Mouse (Mus musculus) cerebellum, adult 11 months (tissue): Measurements from ENCODE around the gene Mrgprd.

Experiments
- DNase-seq: peaks from one replicate; pipeline ENCODE4 v3.0.0; 2022

Mrgprd gene

DNA sequence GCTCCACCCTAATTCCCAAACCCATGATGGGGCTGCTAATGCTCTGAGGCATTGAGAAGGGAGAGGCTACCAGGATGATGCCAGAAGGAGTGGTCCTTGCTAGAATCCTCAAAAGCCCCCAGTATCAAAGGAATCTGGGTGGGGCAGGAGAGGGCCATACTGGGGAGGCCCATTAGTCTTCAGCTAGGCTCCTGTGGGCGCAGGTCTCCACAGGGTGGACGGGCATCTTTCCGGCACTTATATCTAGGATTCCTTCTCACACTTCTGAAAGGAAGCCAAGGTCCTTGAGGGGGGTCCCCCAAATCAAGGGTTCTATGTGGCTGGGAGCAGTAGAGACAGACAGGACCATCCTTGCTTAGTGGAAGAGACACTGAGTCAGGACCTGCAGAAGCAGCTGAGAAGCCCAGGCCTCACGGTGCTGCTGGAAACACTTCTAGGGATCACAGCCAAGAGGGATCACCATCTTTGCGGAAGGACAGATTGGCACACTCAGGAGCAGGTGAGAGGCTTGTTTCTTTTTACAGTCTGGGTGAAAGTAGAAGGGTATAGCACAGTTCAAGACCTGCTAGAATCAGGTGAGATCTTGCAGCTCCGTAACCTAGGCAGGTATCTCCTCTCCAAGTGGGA is at the start of gene Mrgprd:
Mrgprd (plus strand) TSS at position 51 of the 627 bp plus-strand sequence.
- no peak for DNase-seq

GRCm38 (mm10) chr7:145266011-145266410 is 48.6 kb upstream of the Mrgprd start:
- DNase-seq, result no peak

DNA sequence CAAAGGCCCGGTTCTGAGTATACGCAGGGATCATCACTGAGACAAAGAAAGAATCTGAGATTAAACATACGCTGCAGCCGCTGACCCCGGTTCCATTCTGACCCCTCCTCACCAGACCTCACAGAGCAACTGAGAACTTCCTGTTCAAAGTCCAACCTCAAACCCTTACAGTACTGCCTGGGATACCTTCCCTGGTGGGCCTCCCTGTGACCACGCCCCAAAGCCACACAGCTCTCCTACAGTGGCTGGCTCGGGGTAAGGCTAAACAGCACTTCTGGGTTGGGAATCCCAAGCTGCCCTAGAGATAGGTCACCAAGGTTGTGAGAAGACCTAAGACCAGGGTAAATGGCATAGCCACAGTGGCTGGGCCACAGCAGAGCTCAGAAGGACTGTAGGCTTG is 45.7 kb upstream of the Mrgprd start:
- DNase-seq, result no peak

DNA sequence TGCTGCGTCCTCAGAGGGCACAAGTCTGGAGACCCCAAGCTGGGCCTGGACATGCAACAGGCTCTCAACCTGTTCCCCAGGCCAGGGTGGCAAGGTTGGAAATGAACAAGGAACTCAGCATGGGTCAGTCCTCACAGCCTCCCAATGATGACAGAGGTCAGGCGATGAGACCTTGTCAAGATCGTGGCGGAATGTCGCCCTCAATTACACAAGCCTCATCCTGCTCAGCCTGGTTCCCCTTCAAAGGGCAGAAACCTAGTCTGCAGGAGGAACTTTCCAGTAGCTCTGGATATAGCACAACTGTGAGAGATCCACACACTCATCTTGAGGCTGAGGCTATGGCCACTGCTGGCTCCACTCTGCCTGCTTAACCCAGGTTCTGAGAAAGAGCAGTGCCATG is 43.7 kb upstream of the Mrgprd start:
- no peak for DNase-seq

DNA sequence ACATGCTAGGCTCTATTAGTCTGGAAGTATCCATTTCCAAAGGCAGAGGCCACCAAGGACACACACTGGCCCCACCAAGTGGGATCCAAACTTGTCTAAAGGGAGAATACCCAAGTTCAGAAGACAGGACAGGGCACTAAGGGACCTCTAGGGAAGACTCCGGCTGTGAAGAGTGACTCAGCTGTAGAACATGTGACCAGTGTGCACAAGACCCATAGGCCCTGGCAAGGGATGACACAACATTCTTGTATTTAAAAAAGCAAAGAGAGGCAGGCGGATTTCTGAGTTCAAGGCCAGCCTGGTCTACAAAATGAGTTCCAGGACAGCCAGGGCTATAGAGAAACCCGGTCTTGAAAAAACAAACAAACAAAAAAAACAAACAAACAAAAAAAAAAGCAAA is 39.1 kb upstream of the Mrgprd start:
- DNase-seq, result no peak

GRCm38 (mm10) chr7:145281396-145281795 is 33.2 kb upstream of the Mrgprd start:
- DNase-seq, result no peak

DNA sequence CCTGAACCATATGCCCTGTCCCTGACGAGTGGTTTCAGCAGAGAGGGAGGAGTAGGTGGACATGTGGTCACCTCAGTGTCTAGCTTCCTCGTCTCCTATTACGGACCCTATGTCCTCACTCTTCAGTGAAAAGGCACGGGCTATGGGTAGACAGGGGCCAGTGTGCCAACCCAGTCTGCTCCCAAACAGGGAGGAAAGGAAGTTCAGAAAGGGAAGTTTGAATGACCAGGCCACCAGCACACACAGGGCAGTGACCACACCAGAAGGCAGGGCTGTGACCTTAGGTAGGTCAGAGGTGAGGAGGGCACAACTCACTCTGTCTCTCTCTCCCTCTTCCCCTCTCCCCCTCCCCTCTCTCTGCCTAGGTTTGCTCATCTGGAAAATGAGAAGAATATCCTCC is 31.6 kb upstream of the Mrgprd start:
- DNase-seq, result no peak

DNA sequence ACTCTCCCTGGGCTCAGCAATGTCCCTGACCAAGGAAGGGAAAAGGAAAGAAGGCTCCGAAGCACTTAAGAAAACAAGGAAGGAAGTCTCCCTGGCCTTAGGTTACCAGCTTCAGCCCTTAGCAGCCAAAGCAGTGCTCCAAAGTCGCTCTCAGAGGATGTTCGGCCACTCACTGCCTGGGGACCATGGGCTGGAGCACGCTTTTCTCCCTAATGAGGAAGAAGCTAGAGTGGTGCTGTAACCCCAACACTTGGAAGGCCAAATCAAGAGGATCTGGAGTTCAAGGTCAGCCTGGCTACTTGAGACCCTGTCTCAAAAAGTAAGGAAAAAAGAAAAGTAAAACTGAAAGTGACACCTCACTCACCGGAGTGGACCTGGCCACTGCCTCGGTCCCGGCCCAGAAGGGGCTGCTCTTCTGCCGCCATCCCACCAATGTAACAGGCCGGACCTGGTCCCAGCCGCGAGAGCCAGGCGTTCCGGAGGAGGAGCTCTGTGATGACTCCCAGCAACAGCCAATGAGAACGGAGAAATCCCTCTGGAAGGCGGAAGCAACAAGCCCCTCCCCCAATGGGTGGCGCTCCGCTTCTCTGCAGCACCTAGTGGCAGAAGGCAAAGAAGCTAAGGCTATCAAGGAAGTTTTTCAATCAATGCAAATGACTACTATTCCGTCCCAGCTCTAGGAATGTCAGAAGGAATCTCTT is 31.0 kb upstream of the Mrgprd start, which contains the start of gene Tpcn2:
Tpcn2 (minus strand) TSS at position 525 of the 701 bp plus-strand sequence.
- DNase-seq, result peak; percentile 93

DNA sequence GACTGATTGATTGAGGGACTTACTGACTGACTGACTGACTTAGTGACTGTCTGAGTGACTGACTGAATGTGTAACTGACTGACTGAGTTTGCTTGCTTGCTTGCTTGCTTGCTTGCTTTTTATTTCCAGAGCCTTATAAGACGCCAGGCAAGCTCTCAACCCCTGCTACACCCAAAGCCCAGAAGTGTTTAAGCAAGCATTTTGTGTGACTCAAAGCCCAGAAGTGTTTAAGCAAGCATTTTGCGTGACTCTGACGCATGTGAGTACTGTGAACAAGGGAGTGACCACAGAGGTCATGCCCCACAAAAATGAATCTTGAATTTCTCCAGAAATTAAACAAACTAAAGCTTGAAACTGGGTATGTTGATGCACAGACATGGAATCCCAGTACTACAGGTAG is 30.3 kb upstream of the Mrgprd start:
- DNase-seq, result no peak

GRCm38 (mm10) chr7:145285476-145285875 is 29.2 kb upstream of the Mrgprd start:
- no peak for DNase-seq

DNA sequence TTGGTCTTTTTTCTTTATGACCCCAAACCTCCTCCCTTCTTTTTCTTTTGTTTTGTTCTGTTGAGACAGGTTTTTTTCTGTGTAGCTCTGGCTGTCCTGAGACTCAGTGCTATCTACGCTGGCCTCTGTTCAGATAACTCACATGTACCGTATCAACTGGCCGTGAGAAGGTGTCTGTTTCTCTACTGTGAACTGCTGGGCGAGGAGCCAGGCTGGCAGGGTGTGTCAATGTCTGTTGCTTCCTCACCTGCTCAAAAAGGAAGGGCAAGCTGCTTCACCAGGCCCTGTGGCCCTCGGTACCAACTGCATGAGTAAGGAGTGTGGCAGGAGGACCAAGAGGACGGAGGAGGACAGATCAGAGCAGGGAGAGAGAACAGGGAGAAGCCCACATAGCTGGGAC is 27.2 kb upstream of the Mrgprd start:
- peak; percentile 78 for DNase-seq

GRCm38 (mm10) chr7:145289302-145289701 is 25.3 kb upstream of the Mrgprd start:
- peak; percentile 63 for DNase-seq

- no peak for DNase-seq
Measured at GRCm38 (mm10) chr7:145291847-145292246, 22.8 kb upstream of the Mrgprd start.

- DNase-seq, result no peak
Measured at GRCm38 (mm10) chr7:145292726-145293125, 21.9 kb upstream of the Mrgprd start.

DNA sequence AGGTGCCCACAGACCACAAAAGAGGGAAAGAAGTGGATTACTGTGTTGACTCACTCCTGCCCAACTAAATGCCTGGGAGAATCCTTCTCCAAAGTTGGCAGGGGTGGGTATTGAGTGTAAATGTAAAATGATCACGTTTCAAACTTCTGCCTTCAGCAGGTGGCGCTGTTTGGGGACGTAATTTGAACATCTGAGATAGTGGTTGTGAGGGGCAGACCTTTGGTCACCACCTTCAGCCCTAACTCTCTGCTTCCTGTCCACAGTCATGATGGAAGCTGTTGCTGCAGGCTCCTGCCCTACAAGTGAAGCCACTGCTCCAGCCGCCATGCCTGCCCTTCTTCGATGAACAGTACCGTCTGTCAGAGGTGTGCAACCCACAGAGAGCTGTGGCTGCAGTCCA is 20.8 kb upstream of the Mrgprd start:
- peak; percentile 50 for DNase-seq

DNA sequence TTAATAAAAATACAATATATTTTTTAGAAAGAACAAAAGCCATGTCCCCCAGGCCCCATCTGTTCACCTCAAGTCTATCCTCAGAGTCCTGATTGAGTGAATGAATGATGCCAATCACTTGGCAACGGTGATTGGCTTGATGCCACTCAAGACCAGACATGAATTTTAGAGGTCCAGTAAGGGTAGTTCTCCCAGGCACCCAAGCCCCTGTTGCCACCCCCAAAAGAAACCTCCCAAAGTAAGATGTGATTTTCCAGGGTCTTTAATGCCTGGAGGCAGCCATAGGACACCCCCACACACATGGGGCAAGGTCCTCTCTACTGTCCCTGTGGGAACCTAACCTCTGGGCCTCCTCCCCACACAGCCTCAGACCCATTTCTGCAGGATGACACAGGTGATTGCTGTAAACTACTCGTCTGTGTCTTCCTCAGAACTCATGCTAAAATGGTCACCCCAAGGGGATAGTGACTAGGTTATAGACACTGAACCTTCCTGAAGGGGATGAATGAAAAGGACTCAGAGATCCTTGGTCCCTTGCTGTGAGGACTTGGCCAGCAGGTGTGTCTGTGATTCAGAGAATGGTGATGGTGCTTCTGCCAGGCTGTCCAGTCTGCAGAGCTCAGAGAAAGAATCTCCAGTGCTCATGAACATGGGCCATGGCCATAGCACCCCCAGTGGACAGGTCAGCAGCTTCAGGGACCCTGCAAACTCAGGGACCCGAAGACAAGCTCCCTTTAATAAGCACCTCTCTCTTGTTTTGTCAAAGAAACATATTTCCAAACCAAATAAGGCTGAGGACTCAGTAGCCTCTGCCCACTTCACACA is 15.8 kb upstream of the Mrgprd start:
- DNase-seq, result peak; percentile 55

DNA sequence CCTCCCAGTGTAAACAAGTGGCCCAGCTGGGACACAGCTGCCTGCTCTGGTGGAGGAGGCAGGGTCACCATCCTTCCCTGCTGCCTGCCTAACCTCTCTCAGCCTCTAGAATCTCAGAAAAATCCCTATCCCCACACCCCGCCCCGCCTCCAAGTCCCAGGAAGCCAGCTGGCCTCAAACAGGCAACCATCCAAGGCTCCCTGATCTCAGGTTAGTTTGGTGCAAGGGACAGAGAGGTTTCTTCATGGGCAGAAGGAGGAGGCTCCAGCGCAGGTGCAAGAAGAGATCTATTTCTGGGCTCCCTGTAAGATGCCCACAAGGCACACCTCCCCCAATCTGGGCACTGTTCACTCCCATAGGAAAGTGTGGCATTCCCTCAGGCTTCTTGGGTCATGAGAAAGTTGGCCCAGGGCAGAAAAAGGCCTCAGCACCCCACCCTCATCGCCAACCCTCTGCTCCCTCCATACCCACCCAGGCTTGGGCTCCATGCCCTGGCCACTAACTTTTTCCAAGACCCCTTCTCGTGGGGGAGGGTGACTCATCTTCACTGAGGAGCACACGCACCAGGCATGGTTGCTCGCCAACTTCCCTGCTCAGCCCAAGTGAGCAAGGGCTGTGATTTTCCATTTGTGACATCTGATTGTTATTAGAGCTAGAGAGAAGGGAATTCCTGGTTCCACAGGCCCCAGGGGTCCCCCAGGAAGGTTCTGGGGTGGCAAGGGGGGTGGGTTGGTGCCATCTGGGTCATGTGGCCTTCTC is 14.9 kb upstream of the Mrgprd start:
- peak; percentile 87 for DNase-seq

GRCm38 (mm10) chr7:145300321-145301007 is 14.2 kb upstream of the Mrgprd start, which contains the start of gene Mrgprf:
TSS of gene Mrgprf (plus strand) at chr7:145300828.
- peak; percentile 81 for DNase-seq

DNA sequence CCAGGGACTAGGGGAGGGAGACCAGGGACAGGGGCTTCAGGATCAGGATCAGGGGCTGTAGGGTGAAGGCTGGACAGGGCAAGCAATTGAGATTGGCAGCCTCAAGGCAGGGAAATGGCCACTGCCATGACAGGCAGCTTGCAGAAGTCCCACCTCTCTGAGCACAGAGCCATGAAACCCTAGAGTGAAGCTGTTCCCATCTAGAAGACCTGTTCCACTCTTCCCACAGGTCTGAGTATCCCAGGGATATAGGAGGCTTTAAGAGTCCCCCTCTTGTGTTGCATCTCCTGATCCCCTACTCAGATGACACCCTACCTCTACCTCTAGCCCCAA is 13.7 kb upstream of the Mrgprd start:
- no peak for DNase-seq

DNA sequence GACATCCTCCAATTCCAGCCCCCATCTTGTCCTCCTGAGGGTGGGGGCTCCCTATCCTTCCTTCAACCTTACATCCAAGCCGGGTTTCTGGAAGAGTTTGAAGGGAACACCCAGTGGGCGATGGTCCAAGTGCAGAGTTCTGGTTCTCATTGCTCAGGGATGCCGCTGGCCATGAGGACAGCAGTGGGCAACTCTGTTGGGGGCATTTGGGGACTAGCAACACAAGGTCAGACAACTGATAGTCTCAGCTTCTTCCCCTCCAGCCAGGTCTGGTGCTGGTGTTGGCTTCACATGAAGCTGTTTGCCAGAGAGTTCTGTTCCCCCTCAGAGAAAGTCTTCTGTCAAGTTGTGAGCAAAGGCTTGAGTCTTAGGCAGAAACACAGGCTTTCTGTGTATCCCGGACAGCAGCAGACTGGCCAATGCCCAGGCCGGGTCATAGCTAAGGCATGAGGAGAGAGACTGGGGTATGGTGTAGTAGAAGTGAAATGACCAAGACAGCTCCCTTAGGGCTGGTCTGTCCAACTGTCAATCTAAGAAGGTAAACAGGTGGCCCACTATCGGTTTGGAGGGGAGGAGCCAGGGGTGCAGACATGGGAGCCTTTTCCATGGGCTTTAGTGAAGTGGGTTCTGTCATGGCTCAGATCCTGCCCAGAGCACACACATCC is 13.2 kb upstream of the Mrgprd start:
- DNase-seq, result peak; percentile 68

- peak; percentile 82 for DNase-seq
Measured at GRCm38 (mm10) chr7:145302488-145303285, 11.9 kb upstream of the Mrgprd start.
